Mouse (Mus musculus): Measurements from ENCODE around the gene Fam118b.

GRCm38 (mm10) chr9:35235996-35236395 is 31.6 kb downstream of the Fam118b start:
- TF ChIP-seq POLR2A (IDR thresholded peaks at IDR 0.05; ENCODE audit: borderline replicate concordance, control insufficient read depth, low read depth, low read length), result no peak
- TF ChIP-seq CTCF (IDR thresholded peaks at IDR 0.05; ENCODE audit: control insufficient read depth, insufficient read depth, low read length), result no peak
